Mouse (Mus musculus) c-Kit-negative CD71-positive TER-119-positive erythroid progenitor cells, embryonic 14.5 days (primary cell): ENCODE data around the gene Gga1.
A peak's percentile ranks its signal among the peaks of the same experiment; 100 is the strongest.

Source experiments
- DNase-seq: peaks from one replicate; pipeline ENCODE4 v3.0.0-alpha.2; 2013; ENCODE audit warnings: low read depth, low spot score

The Gga1 gene

GRCm38 (mm10) chr15:78937311-78937710 is 60.3 kb downstream of the Gga1 start:
- no peak for DNase-seq

DNA sequence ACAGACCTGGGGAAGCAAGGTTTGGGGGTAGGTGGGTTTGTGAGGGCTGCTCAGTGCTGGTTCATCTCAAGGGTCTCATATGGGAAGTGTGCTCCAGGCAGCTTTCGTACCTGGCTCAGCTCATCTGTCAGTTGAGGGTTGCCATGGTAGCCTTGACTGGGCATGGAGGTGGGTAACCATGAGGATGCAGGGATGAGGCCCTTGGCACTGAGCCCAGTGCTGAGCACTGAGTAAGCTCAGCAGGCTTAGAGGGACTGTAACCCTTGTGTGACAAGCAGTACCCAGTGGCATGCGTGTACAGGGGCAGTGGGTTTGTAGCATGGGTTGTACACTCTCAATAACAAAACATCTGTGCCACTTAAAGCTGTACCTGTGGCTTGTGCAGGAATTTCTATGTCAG is 61.0 kb downstream of the Gga1 start:
- no peak for DNase-seq

- no peak for DNase-seq
Measured at GRCm38 (mm10) chr15:78940325-78940724, 63.3 kb downstream of the Gga1 start.

DNA sequence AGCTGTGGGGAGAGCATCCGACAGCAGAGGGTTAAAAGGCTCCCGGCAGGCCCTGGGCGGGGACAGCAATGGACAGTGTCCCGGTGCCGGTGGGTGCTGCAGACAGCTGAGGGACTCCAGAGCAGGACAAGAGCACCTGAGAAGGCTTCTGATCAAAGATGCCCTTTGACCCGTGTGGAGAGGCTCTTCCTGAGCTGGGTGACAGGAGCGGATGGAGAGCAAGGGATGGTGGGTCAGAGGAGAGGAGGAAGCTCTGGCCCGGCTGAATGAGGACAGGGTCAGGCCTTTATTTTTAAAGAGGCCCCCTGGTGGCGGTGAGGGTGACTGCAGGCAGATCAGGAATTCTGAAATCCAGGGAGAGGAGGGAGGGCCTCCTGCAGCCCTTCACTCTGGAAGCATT is 65.7 kb downstream of the Gga1 start:
- DNase-seq = peak; percentile 47
